28 mouse cellular contexts compared by ENCODE assay signal in the genomic region with DNA sequence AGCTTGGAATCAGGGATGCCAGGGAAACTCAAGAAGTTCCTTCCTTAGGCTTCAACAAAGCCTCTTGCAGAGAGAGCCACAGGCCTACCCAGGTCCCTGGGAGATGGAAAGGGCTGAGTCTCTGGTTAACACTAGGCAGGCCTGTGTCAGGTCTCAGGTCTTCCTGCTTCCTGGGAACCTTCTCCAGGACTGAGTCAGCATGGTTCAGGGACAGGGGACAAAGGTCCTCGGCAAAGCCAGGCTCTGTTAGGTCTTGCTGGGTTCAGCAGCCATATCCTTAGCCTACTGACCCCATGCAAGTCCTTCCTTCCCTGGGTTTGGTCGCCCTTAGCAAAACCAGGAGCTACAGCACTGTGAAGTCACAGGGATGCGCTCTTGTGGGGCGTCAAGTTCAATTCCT. TPM values are rescaled to one million over a fixed set of nuclear protein-coding genes. Genes with fewer than 3 reads are reported as not detected.
A peak's percentile ranks its signal among the peaks of the same experiment; 100 is the strongest.
DNase-seq lines count a peak whose midpoint lies in the region; ATAC-seq and TF ChIP-seq lines count a peak whose summit lies in the region.
"Had no signal": no experiment of that assay in that cellular context is flagged by ENCODE, and none has a peak within 500 bp of the region (broad histone marks: within the 10 kb centered on the region; RNA-seq: fewer than 3 reads in every experiment).

No protein-coding gene starts in this region.

- WGBS in kidney, embryonic 15.5 days = 83% methylated on average over 4 of the region's 4 CpGs
- WGBS in bone marrow, adult 2 months = 84% methylated on average over 4 of the region's 4 CpGs
- WGBS in liver, embryonic 15.5 days (ENCODE audit: insufficient replicate concordance) = 82% methylated on average over 4 of the region's 4 CpGs
- 90% methylated on average over 4 of the region's 4 CpGs for WGBS in forebrain, embryonic 15.5 days

- H3K9me3 ChIP-seq in erythroblast, embryonic 14.5 days (ENCODE audit: control insufficient read depth, low read length) = peaks cover 14% of the 10 kb centered on the region
- no peaks in the 10 kb centered on the region for H3K9me3 ChIP-seq in kidney, embryonic 15.5 days (replicated peaks)
- H3K9me3 ChIP-seq in liver, embryonic 15.5 days (replicated peaks) = no peaks in the 10 kb centered on the region
- H3K9me3 ChIP-seq in forebrain, embryonic 15.5 days = no peaks in the 10 kb centered on the region
- H3K9me3 ChIP-seq: hindbrain, embryonic 15.5 days; stomach, embryonic 15.5 days had no signal

- H3K4me1 ChIP-seq in erythroblast, embryonic 14.5 days (ENCODE audit: control insufficient read depth) = peaks cover 68% of the 10 kb centered on the region
- H3K4me1 ChIP-seq in kidney, embryonic 15.5 days = peaks cover 26% of the 10 kb centered on the region
- no peaks in the 10 kb centered on the region for H3K4me1 ChIP-seq in bone marrow, adult 2 months (ENCODE audit: control insufficient read depth, insufficient read depth, low read length)
- peaks cover 54% of the 10 kb centered on the region for H3K4me1 ChIP-seq in liver, embryonic 15.5 days (replicated peaks)
- H3K4me1 ChIP-seq in forebrain, embryonic 15.5 days = peaks cover 25% of the 10 kb centered on the region

- no peak overlapping the region for H3K27ac ChIP-seq in kidney, embryonic 15.5 days
- H3K27ac ChIP-seq in bone marrow, adult 2 months (ENCODE audit: control insufficient read depth, insufficient read depth, low read depth, low read length, poor library complexity) = peak overlapping the region; percentile 99
- peak overlapping the region; percentile 99 for H3K27ac ChIP-seq in liver, embryonic 15.5 days (replicated peaks)
- H3K27ac ChIP-seq in forebrain, embryonic 15.5 days (replicated peaks) = no peak overlapping the region
- H3K27ac ChIP-seq: forebrain, embryonic 10.5 days; heart, adult 2 months; hindbrain, embryonic 10.5 days; hindbrain, embryonic 15.5 days; midbrain, embryonic 15.5 days; stomach, embryonic 15.5 days had no signal

- peak; percentile 23 to 37 for DNase-seq in kidney, adult 8-10 months
- DNase-seq in ovary, adult 18-20 months (ENCODE audit: low spot score) = no peak
- DNase-seq: adrenal gland, adult 2 months; cerebellum, adult 11 months; cerebellum, adult 9-10 months; cerebellum, postnatal 36 days; forebrain, postnatal 0 days; heart, adult 2 months; heart, postnatal 14 days; kidney, postnatal 4 days; layer of hippocampus, postnatal 36 days; left cerebral cortex, postnatal 4 days; lung, embryonic 14.5 days; lung, postnatal 14 days had no signal

- H3K4me2 ChIP-seq in kidney, embryonic 15.5 days = no peak overlapping the region
- peak overlapping the region; percentile 87 for H3K4me2 ChIP-seq in liver, embryonic 15.5 days
- no peak overlapping the region for H3K4me2 ChIP-seq in forebrain, embryonic 15.5 days (replicated peaks)
- H3K4me2 ChIP-seq: hindbrain, embryonic 15.5 days; lung, embryonic 14.5 days; midbrain, embryonic 15.5 days; stomach, embryonic 15.5 days had no signal

- no peaks in the 10 kb centered on the region; the same call in 1 of the 2 replicates for H3K27me3 ChIP-seq in erythroblast, embryonic 14.5 days (ENCODE audit: control insufficient read depth)
- no peaks in the 10 kb centered on the region for H3K27me3 ChIP-seq in kidney, embryonic 15.5 days
- no peaks in the 10 kb centered on the region for H3K27me3 ChIP-seq in liver, embryonic 15.5 days
- H3K27me3 ChIP-seq in forebrain, embryonic 15.5 days = no peaks in the 10 kb centered on the region
- H3K27me3 ChIP-seq: CH12.LX; hindbrain, embryonic 15.5 days; midbrain, embryonic 15.5 days; stomach, embryonic 15.5 days had no signal

- H3K9ac ChIP-seq in kidney, embryonic 15.5 days = no peak overlapping the region
- peak overlapping the region; percentile 96; the same call in 1 of the 2 replicates for H3K9ac ChIP-seq in liver, embryonic 15.5 days
- H3K9ac ChIP-seq in forebrain, embryonic 15.5 days (replicated peaks) = no peak overlapping the region
- H3K9ac ChIP-seq: forebrain, postnatal 0 days; hindbrain, embryonic 15.5 days; lung, embryonic 14.5 days; midbrain, embryonic 15.5 days; stomach, embryonic 15.5 days had no signal

- H3K4me3 ChIP-seq in erythroblast, embryonic 14.5 days (replicated peaks) = peak overlapping the region; percentile 84
- no peak overlapping the region for H3K4me3 ChIP-seq in kidney, embryonic 15.5 days (replicated peaks)
- H3K4me3 ChIP-seq in bone marrow, adult 2 months (replicated peaks; ENCODE audit: control insufficient read depth, low read depth, low read length) = no peak overlapping the region
- H3K4me3 ChIP-seq in liver, embryonic 15.5 days (replicated peaks) = peak overlapping the region; percentile 96; the same call in 1 of the 2 replicates
- H3K4me3 ChIP-seq in forebrain, embryonic 15.5 days = no peak overlapping the region
- H3K4me3 ChIP-seq: forebrain, embryonic 10.5 days; heart, adult 2 months; hindbrain, embryonic 10.5 days; hindbrain, embryonic 15.5 days; midbrain, embryonic 15.5 days; stomach, embryonic 15.5 days had no signal

- TF ChIP-seq CTCF in bone marrow, adult 2 months (IDR thresholded peaks at IDR 0.05; ENCODE audit: control insufficient read depth, insufficient read depth, low read length) = no peak

- no peak for ATAC-seq in erythroblast, adult 5-6 weeks (replicated peaks; ENCODE audit: low FRiP score, poor library complexity, severe bottlenecking)
- ATAC-seq in kidney, embryonic 15.5 days (replicated peaks; ENCODE audit: low FRiP score) = no peak
- ATAC-seq in liver, embryonic 15.5 days (ENCODE audit: insufficient read depth) = no peak
- ATAC-seq in forebrain, embryonic 15.5 days (replicated peaks) = no peak
- ATAC-seq: activated CD4-positive, CD25-positive, alpha-beta regulatory T cell, adult 4 months; forebrain, postnatal 0 days; inflammation-experienced regulatory T-cells, adult 6 months; midbrain, embryonic 15.5 days had no signal

- TF ChIP-seq POLR2A in bone marrow, adult 2 months (IDR thresholded peaks at IDR 0.05; ENCODE audit: borderline replicate concordance, control insufficient read depth, low read depth, low read length) = no peak

- peaks cover 89% of the 10 kb centered on the region for H3K36me3 ChIP-seq in erythroblast, embryonic 14.5 days (ENCODE audit: control insufficient read depth)
- peaks cover 27% of the 10 kb centered on the region for H3K36me3 ChIP-seq in kidney, embryonic 15.5 days
- peaks cover 55% of the 10 kb centered on the region for H3K36me3 ChIP-seq in liver, embryonic 15.5 days (replicated peaks)
- peaks cover 22% of the 10 kb centered on the region for H3K36me3 ChIP-seq in forebrain, embryonic 15.5 days

RNA-seq across cellular contexts. Expression of gene Ttll12, which starts 4.1 kb away (rescaled TPM):
- polyA plus RNA-seq in erythroblast, embryonic 14.5 days (2012) = 27.8 and 30.9 TPM in 2 replicates
- total RNA-seq in erythroblast, adult 5-6 weeks (2015; ENCODE audit: low replicate concordance) = 9.4 and 16.1 TPM in 2 replicates
- total RNA-seq in erythroblast, adult 5-6 weeks (2017; ENCODE audit: low replicate concordance) = 5.9 and 9.8 TPM in 2 replicates
- polyA plus RNA-seq in kidney, embryonic 15.5 days (2015; fragmentation: Nextera tagmentation; extraction: Ambion mirVana) = 35.2 and 38.6 TPM in 2 replicates
- 18.6 and 19.8 TPM in 2 replicates for polyA plus RNA-seq in bone marrow, adult 2 months (2011; ENCODE audit: insufficient read depth, insufficient read length, low replicate concordance, missing spikeins)
- 35.6 and 38.5 TPM in 2 replicates for polyA plus RNA-seq in liver, embryonic 15.5 days (2015; fragmentation: Nextera tagmentation; extraction: Ambion mirVana)
- polyA plus RNA-seq in forebrain, embryonic 15.5 days (2015; fragmentation: Nextera tagmentation; extraction: Ambion mirVana) = 45.0 and 47.2 TPM in 2 replicates

RNA-seq across cellular contexts. Expression of gene Mcat, which starts 27.3 kb away (rescaled TPM):
- 0.91 and 2.0 TPM in 2 replicates for polyA plus RNA-seq in erythroblast, embryonic 14.5 days (2012)
- total RNA-seq in erythroblast, adult 5-6 weeks (2015; ENCODE audit: low replicate concordance) = 0.38 TPM in 1 of 2 replicates, not detected in the other
- total RNA-seq in erythroblast, adult 5-6 weeks (2017; ENCODE audit: low replicate concordance) = 3.1 and 4.3 TPM in 2 replicates
- 35.1 and 36.6 TPM in 2 replicates for polyA plus RNA-seq in kidney, embryonic 15.5 days (2015; fragmentation: Nextera tagmentation; extraction: Ambion mirVana)
- 5.4 and 11.0 TPM in 2 replicates for polyA plus RNA-seq in bone marrow, adult 2 months (2011; ENCODE audit: insufficient read depth, insufficient read length, low replicate concordance, missing spikeins)
- 15.4 and 16.8 TPM in 2 replicates for polyA plus RNA-seq in liver, embryonic 15.5 days (2015; fragmentation: Nextera tagmentation; extraction: Ambion mirVana)
- 36.0 and 38.8 TPM in 2 replicates for polyA plus RNA-seq in forebrain, embryonic 15.5 days (2015; fragmentation: Nextera tagmentation; extraction: Ambion mirVana)

RNA-seq across cellular contexts. Expression of gene Tspo, which starts 27.4 kb away (rescaled TPM):
- polyA plus RNA-seq in erythroblast, embryonic 14.5 days (2012) = 62.5 and 75.0 TPM in 2 replicates
- total RNA-seq in erythroblast, adult 5-6 weeks (2015; ENCODE audit: low replicate concordance) = 51.5 and 85.9 TPM in 2 replicates
- 51.9 and 74.4 TPM in 2 replicates for total RNA-seq in erythroblast, adult 5-6 weeks (2017; ENCODE audit: low replicate concordance)
- polyA plus RNA-seq in kidney, embryonic 15.5 days (2015; fragmentation: Nextera tagmentation; extraction: Ambion mirVana) = 69.2 and 77.2 TPM in 2 replicates
- polyA plus RNA-seq in bone marrow, adult 2 months (2011; ENCODE audit: insufficient read depth, insufficient read length, low replicate concordance, missing spikeins) = 80.1 and 97.0 TPM in 2 replicates
- polyA plus RNA-seq in liver, embryonic 15.5 days (2015; fragmentation: Nextera tagmentation; extraction: Ambion mirVana) = 202 and 217 TPM in 2 replicates
- polyA plus RNA-seq in forebrain, embryonic 15.5 days (2015; fragmentation: Nextera tagmentation; extraction: Ambion mirVana) = 10.5 and 11.2 TPM in 2 replicates

Comparison
In these comparisons a context has a peak if more than half of its experiments do, and no peak if none do; other contexts are left out.
1. H3K4me3 ChIP-seq: peak in erythroblast, embryonic 14.5 days (single experiment) and liver, embryonic 15.5 days (single experiment); none in kidney, embryonic 15.5 days (single experiment), bone marrow, adult 2 months (single experiment) and forebrain, embryonic 15.5 days (single experiment).
2. H3K27ac ChIP-seq: peak in bone marrow, adult 2 months (single experiment) and liver, embryonic 15.5 days (single experiment); none in kidney, embryonic 15.5 days (single experiment) and forebrain, embryonic 15.5 days (single experiment).